Mouse (Mus musculus): ENCODE measurements around the gene Pde6h. TPM values are rescaled to one million over a fixed set of nuclear protein-coding genes. Genes with fewer than 3 reads are reported as not detected.
"Not testable (repeated sequence)": the region's sequence is repeated elsewhere in the genome, so short reads cannot be mapped to it uniquely, and the experiment has no call there.

Gene Pde6h
- not detected for total RNA-seq (2021)
- long read RNA-seq, experiment 1 = 0 reads
- long read RNA-seq, experiment 2 = 0 reads

- no peak for DNase-seq
Observed at GRCm38 (mm10) chr6:136923532-136923931, at the start of gene Pde6h. TSS of gene Pde6h (plus strand) at chr6:136923832.

- peak; percentile 54 to 68 for DNase-seq
Observed at GRCm38 (mm10) chr6:136874599-136874998, 49.0 kb upstream of the Pde6h start.

- peak; percentile 80 to 82 for DNase-seq
Observed at GRCm38 (mm10) chr6:136875670-136876069, 48.0 kb upstream of the Pde6h start, which contains the start of gene Mgp. TSS of gene Mgp (minus strand) at chr6:136875823.

- DNase-seq = no peak
Observed at GRCm38 (mm10) chr6:136881678-136882077, 42.0 kb upstream of the Pde6h start.

GRCm38 (mm10) chr6:136883431-136883915 is 40.2 kb upstream of the Pde6h start:
- peak in 1 of 2 experiments; percentile 32 for DNase-seq

- no peak for DNase-seq
Observed at GRCm38 (mm10) chr6:136883961-136884360, 39.7 kb upstream of the Pde6h start.

GRCm38 (mm10) chr6:136884766-136885165 is 38.9 kb upstream of the Pde6h start:
- not testable (repeated sequence) for DNase-seq

GRCm38 (mm10) chr6:136887854-136888253 is 35.8 kb upstream of the Pde6h start:
- peak; percentile 84 to 93 for DNase-seq

- DNase-seq = no peak
Observed at GRCm38 (mm10) chr6:136889067-136889466, 34.6 kb upstream of the Pde6h start.

GRCm38 (mm10) chr6:136889554-136889953 is 34.1 kb upstream of the Pde6h start:
- no peak for DNase-seq

- DNase-seq = no peak
Observed at GRCm38 (mm10) chr6:136892002-136892401, 31.6 kb upstream of the Pde6h start.

GRCm38 (mm10) chr6:136894532-136895339 is 28.9 kb upstream of the Pde6h start:
- DNase-seq = peak; percentile 67 to 71

GRCm38 (mm10) chr6:136897789-136898188 is 25.8 kb upstream of the Pde6h start:
- DNase-seq = peak; percentile 54 to 72

GRCm38 (mm10) chr6:136898222-136898621 is 25.4 kb upstream of the Pde6h start:
- peak; percentile 62 to 69 for DNase-seq

- no peak for DNase-seq
Observed at GRCm38 (mm10) chr6:136898954-136899353, 24.7 kb upstream of the Pde6h start.

- DNase-seq = peak in 1 of 2 experiments; percentile 34
Observed at GRCm38 (mm10) chr6:136900369-136901009, 23.1 kb upstream of the Pde6h start.

GRCm38 (mm10) chr6:136901010-136901409 is 22.6 kb upstream of the Pde6h start:
- DNase-seq = no peak

- no peak for DNase-seq
Observed at GRCm38 (mm10) chr6:136902527-136902926, 21.1 kb upstream of the Pde6h start.

- no peak for DNase-seq
Observed at GRCm38 (mm10) chr6:136903885-136904470, 19.7 kb upstream of the Pde6h start.

- peak; percentile 50 to 60 for DNase-seq
Observed at GRCm38 (mm10) chr6:136906283-136906936, 17.2 kb upstream of the Pde6h start.

GRCm38 (mm10) chr6:136906937-136907293 is 16.7 kb upstream of the Pde6h start:
- peak; percentile 68 to 79 for DNase-seq

GRCm38 (mm10) chr6:136910247-136910890 is 13.3 kb upstream of the Pde6h start:
- DNase-seq = peak; percentile 38 to 49
